Mouse (Mus musculus) ES-E14 (cell line): Measurements from ENCODE around the gene Ubp1. TPM values are rescaled to one million over a fixed set of nuclear protein-coding genes. Genes with fewer than 3 reads are reported as not detected.

Source experiments
- DNase-seq: peaks from one replicate; pipeline ENCODE4 v3.0.0-alpha.2; 2013; ENCODE audit warnings: low read depth, low spot score
- H3K27ac ChIP-seq: 2 replicates; pipeline ENCODE4 v1.5.1; 2012; ENCODE audit warnings: low read depth, mild to moderate bottlenecking, low read length, moderate library complexity, mixed read lengths; ENCODE audit not compliant: poor library complexity, insufficient read depth, severe bottlenecking
- H3K36me3 ChIP-seq: 2 replicates; pipeline ENCODE4 v1.6.1; 2012; ENCODE audit warnings: mild to moderate bottlenecking, low read length, moderate library complexity, mixed read lengths; ENCODE audit not compliant: control insufficient read depth, poor library complexity, insufficient read depth, severe bottlenecking
- H3K4me1 ChIP-seq, 2 experiments: fragments of 150-350 bp in 1 of 2; sonication (generic) in 1 of 2; 2 replicates each; pipeline ENCODE4 v1.6.1; 2012; ENCODE audit warnings: low read length in 2 of 2, mild to moderate bottlenecking in 1 of 2, mixed read lengths in 1 of 2; ENCODE audit not compliant: control insufficient read depth in 2 of 2, insufficient read depth in 2 of 2, poor library complexity in 1 of 2
- H3K4me3 ChIP-seq, 2 experiments: fragments of 150-350 bp in 1 of 2; sonication (generic) in 1 of 2; 2 replicates each; pipeline ENCODE4 v1.5.1; 2012; ENCODE audit warnings: low read length in 2 of 2, low read depth in 1 of 2, mild to moderate bottlenecking in 1 of 2, mixed read lengths in 1 of 2; ENCODE audit not compliant: insufficient read depth in 1 of 2, poor library complexity in 1 of 2, severe bottlenecking in 1 of 2
- H3K9ac ChIP-seq: 2 replicates; pipeline ENCODE4 v1.6.1; 2012; ENCODE audit warnings: low read depth, mild to moderate bottlenecking, low read length, mixed read lengths; ENCODE audit not compliant: poor library complexity, insufficient read depth, severe bottlenecking
- H3K9me3 ChIP-seq: fragments of 150-350 bp; sonication (generic); 2 replicates; pipeline ENCODE4 v1.6.1; 2012; ENCODE audit warnings: low read depth, mild to moderate bottlenecking, low read length; ENCODE audit not compliant: control insufficient read depth, insufficient read depth
- CHD2 ChIP-seq: IDR thresholded peaks from 2 replicates; pipeline ENCODE4 v1.6.1; 2014; ENCODE audit warnings: mild to moderate bottlenecking, low read depth, low read length, inconsistent platforms
- HCFC1 ChIP-seq: IDR thresholded peaks from 2 replicates; pipeline ENCODE4 v1.6.1; 2012; ENCODE audit warnings: low read length, inconsistent platforms, borderline replicate concordance; ENCODE audit not compliant: insufficient read depth
- MAFK ChIP-seq: IDR thresholded peaks from 2 replicates; pipeline ENCODE4 v1.6.1; 2014; ENCODE audit warnings: mild to moderate bottlenecking, low read depth, low read length, inconsistent platforms; ENCODE audit not compliant: insufficient read depth
- ZC3H11A ChIP-seq: IDR thresholded peaks from 2 replicates; pipeline ENCODE4 v1.6.1; 2012; ENCODE audit warnings: low read depth, mild to moderate bottlenecking, inconsistent platforms, low read length, borderline replicate concordance
- ZNF384 ChIP-seq: IDR thresholded peaks from 2 replicates; pipeline ENCODE4 v1.6.1; 2012; ENCODE audit warnings: low read depth, low read length, inconsistent platforms
- in situ Hi-C, 2 experiments: fragments of 600-800 bp; cut with MboI; formaldehyde crosslinking; loops; one replicate each; pipeline ENCODE4 v1.15.1; 2025; ENCODE audit warnings: low sequenced_read_pairs in 2 of 2, inconsistent platforms in 1 of 2; ENCODE audit not compliant: unreplicated experiment in 2 of 2
- total RNA-seq: library from RNA; depleted of rRNA; stranded (reverse); fragments of 300-350 nt; gene quantifications from 2 replicates; pipeline ENCODE4 v1.2.3, GENCODE M21; 2012

Gene Ubp1
- total RNA-seq, 1 experiment = 80.3 TPM

- Histone ChIP-seq H3K4me1 (peaks cover 0 to 2% of the 10 kb centered on the region in 2 experiments; a peak in 1 of 4 replicates), H3K27ac (no peak overlapping the region; the same call in 1 of the 2 replicates), H3K36me3 (no peaks in the 10 kb centered on the region; the same call in 1 of the 2 replicates), H3K4me3 (no peak overlapping the region), H3K9me3 (no peaks in the 10 kb centered on the region), H3K9ac (no peak overlapping the region)
- TF ChIP-seq ZC3H11A (no peak), HCFC1 (no peak), ZNF384 (no peak), CHD2 (no peak), MAFK (no peak)
- in situ Hi-C loops = no loop called here
- DNase-seq = no peak
These were observed 85.7 kb downstream of the Ubp1 start for GRCm38 (mm10) chr9:114016402-114016801.

GRCm38 (mm10) chr9:114019012-114019762 is 88.5 kb downstream of the Ubp1 start:
- Histone ChIP-seq H3K4me3 (no peak overlapping the region), H3K9ac (no peak overlapping the region), H3K9me3 (no peaks in the 10 kb centered on the region), H3K36me3 (no peaks in the 10 kb centered on the region; the same call in 1 of the 2 replicates), H3K27ac (no peak overlapping the region), H3K4me1 (no peaks in the 10 kb centered on the region)
- in situ Hi-C loops = no loop called here
- TF ChIP-seq ZC3H11A (no peak), HCFC1 (no peak), CHD2 (no peak), MAFK (no peak), ZNF384 (no peak)
- no peak for DNase-seq

DNA sequence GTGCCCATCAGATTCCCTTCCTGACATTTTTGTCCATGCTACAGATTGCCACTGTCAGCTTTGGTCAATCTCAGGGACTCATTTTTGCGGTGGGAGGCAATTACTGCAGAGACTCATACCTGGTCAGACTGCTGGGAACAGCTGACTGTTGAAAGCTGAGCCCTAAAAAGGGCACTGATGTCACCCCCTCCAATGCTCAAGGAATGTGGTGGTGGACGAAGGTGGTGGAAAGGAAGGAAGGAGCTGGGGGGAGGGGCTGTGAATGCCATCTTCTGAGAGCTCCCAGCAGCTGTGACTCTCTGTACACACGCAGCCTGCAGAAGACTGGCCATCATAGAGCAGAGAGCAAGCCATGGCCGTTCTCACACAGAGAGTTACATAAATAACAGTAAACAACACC is 91.4 kb downstream of the Ubp1 start:
- Histone ChIP-seq H3K9ac (no peak overlapping the region; the same call in 1 of the 2 replicates), H3K9me3 (no peaks in the 10 kb centered on the region), H3K4me3 (no peak overlapping the region), H3K4me1 (peaks cover 0 to 2% of the 10 kb centered on the region in 2 experiments; a peak in 1 of 4 replicates), H3K27ac (no peak overlapping the region), H3K36me3 (no peaks in the 10 kb centered on the region)
- DNase-seq = no peak
- TF ChIP-seq MAFK = no peak
- no peak for TF ChIP-seq CHD2
- no peak for TF ChIP-seq ZC3H11A
- no peak for TF ChIP-seq ZNF384
- TF ChIP-seq HCFC1 = no peak
- in situ Hi-C loops = no loop called here

DNA sequence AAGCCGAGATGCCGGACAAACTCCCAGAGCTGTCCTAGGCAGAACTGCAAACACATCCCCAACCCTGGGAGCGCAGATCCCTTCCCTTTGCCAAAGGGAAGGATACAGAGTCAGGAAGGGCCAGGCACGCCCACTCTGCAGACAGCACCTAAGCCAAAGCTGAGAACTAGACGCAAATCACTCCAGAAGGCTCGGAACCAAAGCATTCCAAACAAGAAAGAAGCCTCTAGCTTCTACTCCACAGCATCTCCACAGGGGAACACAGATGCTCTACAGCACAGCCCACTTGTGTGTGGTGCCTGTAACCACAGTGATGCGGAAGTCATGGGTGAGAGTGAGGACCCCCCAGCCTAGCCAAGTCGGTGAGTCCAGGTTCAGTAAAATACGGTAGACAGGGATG is 94.4 kb downstream of the Ubp1 start:
- DNase-seq = no peak
- in situ Hi-C loops = no loop called here
- H3K27ac ChIP-seq = no peak overlapping the region

More for the DNA sequence above, 94.4 kb downstream of the Ubp1 start:
- Histone ChIP-seq H3K36me3 (no peaks in the 10 kb centered on the region), H3K9me3 (no peaks in the 10 kb centered on the region), H3K4me3 (no peak overlapping the region), H3K4me1 (peaks cover 0 to 2% of the 10 kb centered on the region in 2 experiments; a peak in 1 of 4 replicates), H3K9ac (no peak overlapping the region)
- no peak for TF ChIP-seq ZC3H11A
- no peak for TF ChIP-seq CHD2
- TF ChIP-seq HCFC1 = no peak
- no peak for TF ChIP-seq MAFK
- TF ChIP-seq ZNF384 = no peak
